Mouse (Mus musculus) R1 (cell line): Measurements from ENCODE around the gene Ormdl2.
A peak's percentile ranks its signal among the peaks of the same experiment; 100 is the strongest.
"Not testable (repeated sequence)": the region's sequence is repeated elsewhere in the genome, so short reads cannot be mapped to it uniquely, and the experiment has no call there.

Experiments
- DNase-seq: peaks from one replicate; pipeline ENCODE4 v3.0.0-alpha.2; 2018; ENCODE audit warnings: low read depth, low spot score

The Ormdl2 gene

GRCm38 (mm10) chr10:128821358-128822056 lies at the start of gene Ormdl2:
Gene Ormdl2, minus strand, starts transcription at chr10:128821645.
- peak; percentile 100 for DNase-seq

- DNase-seq: no peak
Observed at GRCm38 (mm10) chr10:128870341-128870740, 48.9 kb upstream of the Ormdl2 start.

DNA sequence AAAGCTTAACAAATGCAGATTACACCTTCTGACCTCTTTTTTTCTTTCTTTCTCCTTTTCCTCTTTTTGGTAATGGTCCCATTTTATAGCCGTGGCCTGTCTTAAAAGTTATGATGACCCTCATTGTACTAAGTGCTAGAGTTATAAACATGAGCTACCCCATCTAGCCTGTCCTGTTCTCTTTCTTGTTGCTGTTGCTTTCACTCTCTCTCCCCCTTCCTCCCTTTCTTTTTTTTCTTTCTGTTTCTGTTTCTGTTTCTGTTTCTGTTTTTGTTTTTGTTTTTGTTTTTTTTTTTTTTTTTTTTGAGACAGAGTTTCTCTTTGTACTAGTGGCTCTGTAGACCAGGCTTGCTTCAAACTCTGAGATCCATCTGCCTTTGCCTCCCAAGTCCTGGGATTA lies 45.1 kb upstream of the Ormdl2 start:
- DNase-seq: no peak

DNA sequence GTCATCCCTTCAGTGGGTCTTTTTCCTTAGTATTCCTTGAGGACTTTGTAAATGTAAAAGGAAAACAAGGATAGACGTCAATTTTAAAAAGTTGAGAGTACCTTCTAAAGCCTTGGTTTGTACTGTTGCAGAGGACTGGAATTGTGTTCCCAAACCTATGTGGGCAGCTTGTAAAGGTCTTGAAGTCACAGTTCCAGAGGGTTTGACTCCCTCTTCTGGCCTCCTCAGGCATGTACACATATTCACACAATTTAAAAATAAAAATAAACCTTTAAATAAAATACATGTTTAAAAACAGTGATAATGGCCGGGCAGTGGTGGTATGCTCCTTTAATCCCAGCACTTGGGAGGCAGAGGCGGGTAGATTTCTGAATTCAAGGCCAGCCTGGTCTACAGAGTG lies 44.6 kb upstream of the Ormdl2 start:
- peak; percentile 33 for DNase-seq

DNA sequence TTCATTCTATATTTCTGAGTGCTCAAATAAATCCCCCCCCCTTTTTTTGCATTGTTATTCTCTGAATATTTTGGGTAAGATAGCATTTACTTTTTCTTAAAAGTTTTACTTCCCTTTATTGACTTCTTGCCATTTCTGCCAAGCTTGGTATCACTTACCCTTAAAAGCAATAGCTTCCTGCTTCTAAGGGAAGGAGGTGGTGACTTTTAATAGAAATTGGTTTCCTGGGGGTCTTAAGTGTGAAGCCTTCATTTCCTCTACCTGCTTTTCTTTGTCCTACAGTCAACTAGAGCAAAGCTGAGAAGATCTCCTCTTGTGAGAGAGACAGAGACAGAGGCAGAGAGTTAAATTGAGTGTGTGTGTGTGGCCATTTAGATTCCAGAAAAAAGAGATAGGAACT lies 39.7 kb upstream of the Ormdl2 start:
- DNase-seq: no peak

- no peak for DNase-seq
Observed at GRCm38 (mm10) chr10:128850339-128850738, 28.9 kb upstream of the Ormdl2 start.

DNA sequence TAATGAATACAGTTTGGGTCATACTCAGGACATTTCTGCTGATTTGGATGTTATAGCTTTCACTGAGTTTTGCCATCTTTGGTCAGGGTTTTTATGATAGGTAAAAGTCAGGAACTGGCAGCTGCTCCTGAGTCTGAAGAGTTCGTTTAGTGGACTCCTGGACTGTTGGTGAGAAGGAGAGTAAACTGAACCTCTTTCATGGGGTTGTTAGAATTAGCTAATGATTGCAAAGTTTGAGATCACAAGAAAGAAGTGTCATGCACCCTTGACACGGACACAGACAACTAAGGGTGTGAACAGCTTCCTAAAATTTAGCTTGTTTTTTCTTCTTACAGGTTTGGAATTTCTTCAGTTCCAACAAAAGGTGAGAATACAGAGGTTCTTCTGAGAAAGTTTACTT lies 27.0 kb upstream of the Ormdl2 start:
- no peak for DNase-seq

DNA sequence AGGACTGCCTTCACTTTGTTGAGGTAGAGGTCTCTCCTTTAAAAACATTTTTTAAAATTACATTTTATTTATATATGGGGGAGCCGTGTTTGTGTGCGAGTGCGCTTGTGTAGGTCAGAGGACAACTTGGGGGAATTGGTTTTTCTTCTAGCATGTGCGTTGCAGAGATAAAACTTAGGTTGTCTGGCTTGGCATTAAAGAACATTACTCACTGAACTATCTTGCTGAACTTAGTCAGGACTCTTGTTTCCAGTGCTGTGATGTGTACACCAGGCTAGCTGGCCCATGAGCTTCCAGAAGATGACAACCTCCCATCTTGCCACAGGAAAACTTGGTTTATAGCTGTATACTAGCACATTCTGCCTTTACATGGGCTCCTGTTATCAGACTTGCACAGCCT lies 25.2 kb upstream of the Ormdl2 start:
- no peak for DNase-seq

DNA sequence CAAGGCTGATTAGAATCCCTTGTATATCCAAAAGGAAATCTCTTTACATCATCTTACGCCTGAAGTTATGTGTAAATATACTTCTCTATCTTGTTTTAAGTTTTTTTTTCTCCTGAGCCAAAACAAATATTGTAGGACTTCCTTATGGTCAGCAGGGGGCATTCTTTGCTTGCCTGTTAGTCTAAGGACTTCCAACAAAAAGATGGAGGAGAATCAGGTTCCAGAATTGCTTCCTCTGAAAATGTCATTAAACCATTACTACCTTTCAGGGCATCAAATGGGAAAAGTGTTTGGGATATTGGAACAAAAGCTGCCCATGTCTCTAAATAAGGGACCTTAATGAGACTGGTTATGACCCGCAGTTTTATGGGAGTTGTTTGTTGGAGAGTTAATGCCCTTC lies 24.1 kb upstream of the Ormdl2 start:
- peak; percentile 47 for DNase-seq

GRCm38 (mm10) chr10:128843260-128843659 lies 21.8 kb upstream of the Ormdl2 start:
- DNase-seq: no peak

- DNase-seq: no peak
Observed at GRCm38 (mm10) chr10:128840612-128841011, 19.2 kb upstream of the Ormdl2 start.

- DNase-seq: no peak
Observed at GRCm38 (mm10) chr10:128839434-128839833, 18.0 kb upstream of the Ormdl2 start.

GRCm38 (mm10) chr10:128837400-128837799 lies 16.0 kb upstream of the Ormdl2 start:
- DNase-seq: no peak

DNA sequence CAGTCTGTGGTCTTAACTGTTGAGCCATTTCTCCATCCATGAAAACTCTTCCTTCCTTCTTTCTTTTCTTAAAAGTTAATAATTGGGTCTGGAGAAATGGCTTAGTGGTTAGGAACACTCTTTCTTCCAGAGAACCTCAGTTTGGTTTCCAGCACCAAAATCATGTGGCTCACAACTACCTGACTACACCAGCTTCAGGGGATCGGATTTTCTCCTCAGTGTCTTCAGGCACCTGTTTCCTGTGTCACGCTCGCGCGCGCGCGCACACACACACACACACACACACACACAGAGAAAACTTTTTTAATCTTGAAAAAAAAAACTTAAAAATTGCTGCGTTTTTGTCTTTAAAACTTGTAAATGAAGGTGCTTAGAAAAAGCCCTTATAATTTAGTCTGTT lies 2.4 kb upstream of the Ormdl2 start:
- DNase-seq: no peak

GRCm38 (mm10) chr10:128823087-128823486 lies 1.6 kb upstream of the Ormdl2 start:
- not testable (repeated sequence) for DNase-seq

- DNase-seq: peak; percentile 38
Observed at GRCm38 (mm10) chr10:128822135-128822534, 690 bp upstream of the Ormdl2 start.

DNA sequence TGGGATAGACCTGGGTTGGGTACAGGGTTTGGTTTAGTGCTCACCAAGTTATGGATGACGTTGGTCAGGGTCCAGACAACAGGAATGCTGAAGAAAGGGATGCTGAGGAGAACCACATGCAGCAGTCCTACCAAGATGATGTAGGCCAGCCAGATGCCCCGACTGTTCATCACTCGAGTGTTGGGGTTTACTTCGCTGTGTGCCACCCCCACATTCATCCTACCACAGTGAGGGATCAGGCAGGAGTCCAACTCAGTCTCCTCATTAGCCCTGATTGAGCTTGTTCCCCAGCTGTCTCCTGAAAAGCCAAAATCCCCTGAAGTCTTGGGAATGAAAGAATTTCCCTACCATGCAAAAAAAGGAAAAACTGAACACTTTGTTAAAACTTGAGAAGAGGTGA lies 1.2 kb downstream of the Ormdl2 start:
- DNase-seq: no peak

- DNase-seq: no peak
Observed at GRCm38 (mm10) chr10:128817033-128817432, 4.4 kb downstream of the Ormdl2 start, which contains the start of gene Sarnp. Gene Sarnp, plus strand, starts transcription at chr10:128817333.

DNA sequence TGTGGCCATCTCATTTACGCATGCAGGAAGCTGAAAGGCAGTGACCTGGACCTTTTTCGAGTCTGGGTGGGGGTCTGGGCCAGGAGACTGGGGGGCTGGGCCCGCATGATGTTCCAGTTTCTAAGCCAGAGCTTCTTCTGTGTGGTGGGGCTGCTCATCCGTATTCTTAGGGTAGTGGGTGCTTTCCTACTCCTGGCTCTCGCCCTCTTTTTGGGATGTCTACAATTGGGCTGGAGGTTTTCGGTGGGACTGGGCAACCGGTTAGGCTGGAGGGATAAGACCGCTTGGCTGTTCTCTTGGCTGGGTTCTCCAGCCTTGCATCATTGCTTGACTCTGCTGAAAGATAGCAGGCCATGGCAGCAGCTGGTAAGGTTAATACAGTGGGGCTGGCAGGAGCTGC lies 14.4 kb downstream of the Ormdl2 start:
- DNase-seq: no peak

GRCm38 (mm10) chr10:128806086-128806485 lies 15.4 kb downstream of the Ormdl2 start:
- DNase-seq: no peak

DNA sequence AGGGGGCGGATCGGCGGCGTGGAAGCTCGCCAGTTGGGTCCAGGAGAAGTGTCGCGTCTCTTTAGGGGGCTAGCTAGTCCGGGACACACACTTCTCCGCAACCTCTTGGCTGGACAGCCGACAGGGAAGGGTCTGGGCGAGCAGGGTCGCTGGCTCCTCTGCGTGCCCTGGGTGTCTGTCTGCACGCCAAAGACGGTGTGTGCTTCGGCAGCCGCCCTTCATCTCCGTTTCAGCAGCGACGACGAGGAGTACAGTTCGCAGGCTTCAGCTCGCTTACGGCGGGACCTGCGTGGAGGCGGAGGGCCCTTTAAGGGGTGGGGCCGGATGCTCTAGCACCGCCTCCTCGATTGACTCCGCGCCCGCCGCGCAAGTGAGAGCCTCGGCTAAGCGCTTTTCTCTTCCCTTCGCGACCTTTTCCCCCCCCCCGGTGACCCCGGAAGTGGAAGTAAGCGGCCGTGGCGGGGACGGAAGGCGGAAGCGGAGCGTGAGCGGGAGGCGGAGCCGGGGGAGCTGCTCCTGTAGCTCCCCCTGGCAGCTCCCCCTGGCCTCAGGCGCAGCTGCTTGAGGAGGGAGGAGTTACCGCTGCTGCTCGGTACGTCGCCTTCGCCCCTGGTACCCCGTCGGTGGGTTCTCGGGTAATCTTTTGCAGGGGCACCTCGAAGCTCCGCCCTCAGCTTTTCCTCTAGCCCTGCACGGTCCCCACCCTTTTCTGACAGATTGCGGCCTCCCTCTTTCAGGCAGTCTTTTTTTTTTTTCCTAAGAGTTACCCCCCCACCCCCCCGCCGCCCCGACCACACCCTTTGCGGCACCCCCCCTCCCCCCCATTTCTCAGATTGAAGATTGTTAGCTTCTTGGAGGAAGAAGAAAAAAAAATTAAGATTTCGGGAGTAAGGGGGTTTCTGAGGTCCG lies 16.1 kb downstream of the Ormdl2 start:
- peak; percentile 99 for DNase-seq

DNA sequence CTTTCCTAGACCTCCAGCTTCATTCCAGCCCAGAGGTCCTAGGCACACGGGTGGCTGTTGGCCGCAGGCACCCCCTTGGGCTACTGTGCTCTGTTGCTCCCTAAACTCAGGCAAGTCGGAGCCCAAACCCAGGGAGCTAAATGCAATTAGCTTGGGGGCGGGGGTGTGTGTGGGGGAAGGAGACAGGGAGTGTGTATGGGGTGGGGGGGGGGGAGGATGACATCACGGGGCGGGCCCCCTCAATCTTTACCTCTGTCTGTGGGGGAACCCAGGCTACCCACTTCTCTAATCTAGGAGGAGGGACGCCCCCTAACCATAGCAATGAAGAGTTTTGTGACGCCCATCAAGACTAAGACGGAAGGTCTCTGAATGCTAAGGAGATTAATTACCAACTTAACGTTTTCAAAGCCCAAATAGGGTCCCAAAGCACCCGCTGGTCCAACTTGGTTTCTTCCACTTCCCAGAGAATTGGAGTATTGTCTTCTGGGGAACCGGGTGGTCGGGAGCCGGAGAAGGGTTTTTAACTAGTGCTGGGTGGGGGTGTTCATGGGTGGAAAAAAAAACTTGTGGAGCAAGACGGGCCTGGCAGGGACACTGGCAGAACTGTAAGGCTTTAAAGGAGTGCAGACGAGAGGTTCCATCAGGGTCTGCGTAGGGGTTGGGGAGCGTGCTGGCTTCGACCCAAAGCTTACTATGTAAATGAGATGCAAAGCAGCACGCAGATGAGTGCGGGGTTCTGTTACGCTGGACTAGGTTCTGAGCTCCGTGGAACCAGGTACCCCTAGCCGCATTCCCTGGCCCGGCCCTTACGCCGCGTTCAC lies 17.0 kb downstream of the Ormdl2 start, which contains the start of gene Tmem198b:
Tmem198b (minus strand) TSS at position 100 of the 821 bp plus-strand sequence.
- DNase-seq: peak; percentile 90
